Mouse (Mus musculus) embryonic facial prominence, embryonic 14.5 days (tissue): ENCODE results near the gene Atf1. TPM values are rescaled to one million over a fixed set of nuclear protein-coding genes. Genes with fewer than 3 reads are reported as not detected.

ENCODE experiments used
- ATAC-seq: fragments of 200-750 bp; cut with Nextera tagmentation; 2 replicates; pipeline ENCODE4 v1.8.0; 2017; ENCODE audit warnings: low read depth, moderate number of reproducible peaks, moderate TSS enrichment
- DNase-seq: peaks from one replicate; pipeline ENCODE4 v3.0.0-alpha.2; 2015; ENCODE audit warnings: low spot score
- H3K27ac ChIP-seq: fragments of 300-500 bp; sonication (generic); replicated peaks from 2 replicates; pipeline ENCODE4 v1.5.1; 2014; ENCODE audit warnings: low read depth, mild to moderate bottlenecking, low read length, moderate library complexity
- H3K27me3 ChIP-seq: fragments of 300-500 bp; sonication (generic); replicated peaks from 2 replicates; pipeline ENCODE4 v1.6.1; 2014; ENCODE audit warnings: low read length; ENCODE audit not compliant: control insufficient read depth, insufficient read depth
- H3K36me3 ChIP-seq: fragments of 300-500 bp; sonication (generic); 2 replicates; pipeline ENCODE4 v1.6.1; 2014; ENCODE audit warnings: low read length, mixed read lengths; ENCODE audit not compliant: control insufficient read depth, insufficient read depth
- H3K4me1 ChIP-seq: fragments of 300-500 bp; sonication (generic); 2 replicates; pipeline ENCODE4 v1.6.1; 2014; ENCODE audit warnings: antibody characterized with exemption, low read length; ENCODE audit not compliant: control insufficient read depth, insufficient read depth
- H3K4me2 ChIP-seq: fragments of 300-500 bp; sonication (generic); 2 replicates; pipeline ENCODE4 v1.6.1; 2014; ENCODE audit warnings: low read depth, mild to moderate bottlenecking, low read length, moderate library complexity, mixed read lengths
- H3K4me3 ChIP-seq: fragments of 300-500 bp; sonication (generic); 2 replicates; pipeline ENCODE4 v1.5.1; 2014; ENCODE audit warnings: low read depth, mild to moderate bottlenecking, low read length
- H3K9ac ChIP-seq: fragments of 300-500 bp; sonication (generic); 2 replicates; pipeline ENCODE4 v1.6.1; 2014; ENCODE audit warnings: low read depth, mild to moderate bottlenecking, low read length, moderate library complexity, mixed read lengths
- H3K9me3 ChIP-seq: fragments of 300-500 bp; sonication (generic); 2 replicates; pipeline ENCODE4 v1.6.1; 2016; ENCODE audit warnings: low read length; ENCODE audit not compliant: control insufficient read depth
- WGBS: fragments of 180-500 bp; shearing (Covaris S2); extraction: QIAGEN DNeasy Blood & Tissue Kit; methylation state at CpG from one replicate; pipeline ENCODE4 v1.1.7; 2014; 5-methylcytosine and 5-hydroxymethylcytosine counted together
- polyA plus RNA-seq: library from polyadenylated mRNA; unstranded; fragments of >200 nt; fragmentation: Nextera tagmentation; extraction: Ambion mirVana; gene quantifications from 2 replicates; pipeline ENCODE4 v1.2.1, GENCODE M21; 2014

The Atf1 gene
- polyA plus RNA-seq, 1 experiment from 2014 or later: 33.5 TPM

GRCm38 (mm10) chr15:100236952-100237351, 9.3 kb downstream of the Atf1 start:
- 90% methylated on average over 6 of the region's 6 CpGs for WGBS

DNA sequence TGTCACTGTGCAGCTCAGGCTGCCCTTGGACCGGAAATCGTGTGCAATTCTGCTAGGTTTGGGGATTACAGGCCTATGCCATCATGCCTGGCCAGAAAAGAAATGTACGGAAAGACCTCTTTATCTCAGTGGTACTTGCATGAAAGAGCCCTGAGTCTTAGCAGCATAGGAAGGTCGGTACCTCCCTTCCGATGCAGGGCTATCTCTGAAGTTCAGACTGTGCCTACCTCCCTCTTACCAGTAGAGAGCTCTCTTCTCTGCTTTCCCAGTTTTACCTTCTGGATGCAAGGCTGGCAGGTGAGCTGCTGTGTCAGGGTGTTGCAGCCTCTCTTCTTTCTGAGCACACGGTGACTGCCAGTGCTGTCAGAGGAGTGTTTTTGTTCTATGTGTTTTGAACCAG, 14.2 kb downstream of the Atf1 start:
- ATAC-seq: no peak
- no peak for DNase-seq
- Histone ChIP-seq H3K4me3 (no peak overlapping the region), H3K27ac (no peak overlapping the region), H3K4me1 (no peaks in the 10 kb centered on the region), H3K9me3 (no peaks in the 10 kb centered on the region), H3K27me3 (no peaks in the 10 kb centered on the region), H3K4me2 (no peak overlapping the region), H3K36me3 (peaks cover 91% of the 10 kb centered on the region), H3K9ac (no peak overlapping the region)
- WGBS: 97% methylated on average over 6 of the region's 6 CpGs

More at GRCm38 (mm10) chr15:100236952-100237351, 9.3 kb downstream of the Atf1 start:
- peaks cover 81% of the 10 kb centered on the region for H3K36me3 ChIP-seq
- no peak overlapping the region for H3K9ac ChIP-seq
- H3K4me3 ChIP-seq: no peak overlapping the region
- no peaks in the 10 kb centered on the region for H3K27me3 ChIP-seq
- H3K4me1 ChIP-seq: no peaks in the 10 kb centered on the region
- no peaks in the 10 kb centered on the region for H3K9me3 ChIP-seq
- no peak for ATAC-seq
- no peak for DNase-seq
- no peak overlapping the region for H3K27ac ChIP-seq
- H3K4me2 ChIP-seq: no peak overlapping the region

- Histone ChIP-seq H3K36me3 (peaks cover 96% of the 10 kb centered on the region), H3K4me2 (no peak overlapping the region), H3K9me3 (no peaks in the 10 kb centered on the region), H3K27ac (no peak overlapping the region), H3K4me1 (no peaks in the 10 kb centered on the region), H3K9ac (no peak overlapping the region), H3K27me3 (no peaks in the 10 kb centered on the region), H3K4me3 (no peak overlapping the region)
- 95% methylated on average over 7 of the region's 7 CpGs for WGBS
- no peak for DNase-seq
- no peak for ATAC-seq
Measured at GRCm38 (mm10) chr15:100245951-100246350, 18.3 kb downstream of the Atf1 start.

DNA sequence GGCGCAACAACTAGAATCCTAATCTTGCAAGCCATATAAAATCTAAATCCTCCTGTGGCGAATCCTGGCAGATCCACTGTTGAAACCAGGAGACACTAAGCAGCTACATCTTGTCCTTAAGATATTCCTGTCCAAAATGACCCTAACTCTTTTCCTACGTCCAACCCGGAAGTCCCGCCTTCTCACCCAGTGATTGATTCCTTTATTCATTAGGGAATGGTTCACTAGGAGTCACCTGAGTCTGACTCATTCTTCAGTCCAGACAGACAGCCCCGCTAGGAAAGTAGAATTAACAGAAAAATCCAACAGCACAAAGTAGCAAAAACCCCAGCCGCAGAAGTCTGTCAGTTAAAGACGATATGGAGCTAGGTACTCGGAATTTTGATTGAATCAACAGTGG, 19.7 kb downstream of the Atf1 start:
- ATAC-seq: no peak
- Histone ChIP-seq H3K4me3 (no peak overlapping the region), H3K9ac (no peak overlapping the region), H3K4me1 (no peaks in the 10 kb centered on the region), H3K9me3 (no peaks in the 10 kb centered on the region), H3K27ac (no peak overlapping the region), H3K27me3 (no peaks in the 10 kb centered on the region), H3K4me2 (no peak overlapping the region), H3K36me3 (peaks cover 96% of the 10 kb centered on the region)
- WGBS: 94% methylated on average over 9 of the region's 9 CpGs
- DNase-seq: no peak

DNA sequence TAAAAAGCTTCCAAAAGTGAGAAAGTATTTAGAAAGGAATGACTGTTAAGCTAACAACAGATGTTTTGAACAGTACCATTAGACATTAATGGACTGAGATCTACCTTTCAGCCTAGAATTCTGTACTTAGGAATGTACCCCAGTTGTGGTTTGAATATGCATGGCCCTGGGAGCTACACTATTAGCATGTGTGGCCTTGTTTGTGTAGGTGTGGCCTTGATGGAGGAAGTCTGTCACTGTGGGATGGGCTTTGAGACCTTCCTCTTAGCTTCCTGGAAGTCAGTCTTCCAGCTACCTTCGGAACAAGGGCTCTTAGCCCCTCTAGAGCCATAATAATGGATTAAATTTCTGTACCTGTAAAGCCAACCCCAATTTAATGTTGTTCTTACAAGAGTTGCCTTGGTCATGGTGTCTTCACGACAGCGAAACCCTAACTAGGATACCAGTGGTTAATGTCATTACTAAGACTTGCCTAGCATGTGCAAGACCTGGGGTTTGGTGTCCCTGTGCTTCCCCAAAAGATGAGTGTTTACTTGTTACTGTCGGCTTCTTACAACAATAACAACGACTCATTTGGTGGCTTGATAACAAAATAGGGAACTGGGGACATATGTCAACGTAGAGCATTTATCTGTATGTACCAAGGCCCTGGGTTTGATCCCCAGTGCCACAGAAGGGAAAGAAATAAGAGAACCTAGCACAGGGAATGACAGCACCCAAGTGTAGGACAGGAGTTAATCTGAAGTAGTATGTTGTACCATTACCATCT, 21.2 kb downstream of the Atf1 start:
- peaks cover 96% of the 10 kb centered on the region for H3K36me3 ChIP-seq

DNA sequence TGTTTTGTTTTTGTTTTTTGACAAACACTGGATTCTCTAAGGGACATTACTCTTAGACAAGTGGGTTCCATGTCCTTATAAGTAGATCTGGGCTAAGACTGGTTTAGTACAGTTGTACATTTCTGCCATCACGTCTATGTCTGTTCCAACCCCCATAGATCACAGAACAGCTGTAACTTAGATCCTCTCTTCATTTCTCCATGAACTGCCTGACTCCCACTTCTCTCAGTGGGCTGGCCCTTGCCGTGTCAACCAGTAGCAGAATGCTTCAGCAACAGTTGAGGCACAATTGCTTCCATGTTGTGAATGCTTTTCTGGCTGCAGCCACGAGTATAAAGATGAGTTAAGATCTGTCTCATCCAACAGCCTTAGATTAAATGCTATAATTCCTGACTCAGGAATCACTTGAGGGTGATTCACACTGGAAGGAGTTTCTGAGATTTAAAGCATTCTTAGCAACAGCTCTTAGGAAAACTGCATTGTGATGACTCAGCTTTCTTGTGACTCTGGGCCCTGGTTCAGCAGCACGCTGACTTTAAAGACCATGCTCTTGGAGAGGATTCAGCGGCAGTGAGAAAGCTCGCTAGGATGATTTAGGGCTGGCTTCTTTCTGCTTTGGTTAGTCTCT, 23.6 kb downstream of the Atf1 start:
- no peak overlapping the region for H3K27ac ChIP-seq
- H3K27me3 ChIP-seq: no peaks in the 10 kb centered on the region
- no peak overlapping the region for H3K4me2 ChIP-seq
- ATAC-seq: no peak
- H3K9me3 ChIP-seq: no peaks in the 10 kb centered on the region
- H3K4me1 ChIP-seq: no peaks in the 10 kb centered on the region
- H3K36me3 ChIP-seq: peaks cover 98% of the 10 kb centered on the region
- no peak for DNase-seq
- WGBS: 91% methylated on average over 6 of the region's 6 CpGs
- no peak overlapping the region for H3K4me3 ChIP-seq
- H3K9ac ChIP-seq: no peak overlapping the region

More for the DNA sequence above, 21.2 kb downstream of the Atf1 start:
- Histone ChIP-seq H3K27ac (no peak overlapping the region), H3K4me1 (no peaks in the 10 kb centered on the region), H3K27me3 (no peaks in the 10 kb centered on the region), H3K4me3 (no peak overlapping the region), H3K9me3 (no peaks in the 10 kb centered on the region), H3K4me2 (no peak overlapping the region), H3K9ac (no peak overlapping the region)
- no peak for ATAC-seq
- 94% methylated on average over 6 of the region's 6 CpGs for WGBS
- DNase-seq: no peak

GRCm38 (mm10) chr15:100256386-100256785, 28.8 kb downstream of the Atf1 start:
- H3K4me2 ChIP-seq: no peak overlapping the region
- ATAC-seq: no peak
- H3K9me3 ChIP-seq: no peaks in the 10 kb centered on the region
- DNase-seq: no peak
- 81% methylated on average over 6 of the region's 6 CpGs for WGBS
- peaks cover 85% of the 10 kb centered on the region for H3K36me3 ChIP-seq
- no peaks in the 10 kb centered on the region for H3K27me3 ChIP-seq
- no peak overlapping the region for H3K27ac ChIP-seq
- no peaks in the 10 kb centered on the region for H3K4me1 ChIP-seq
- no peak overlapping the region for H3K4me3 ChIP-seq
- no peak overlapping the region for H3K9ac ChIP-seq

- Histone ChIP-seq H3K36me3 (peaks cover 78% of the 10 kb centered on the region), H3K4me2 (no peak overlapping the region), H3K4me3 (no peak overlapping the region), H3K4me1 (no peaks in the 10 kb centered on the region), H3K27ac (no peak overlapping the region), H3K27me3 (no peaks in the 10 kb centered on the region), H3K9me3 (no peaks in the 10 kb centered on the region), H3K9ac (no peak overlapping the region)
- whole genome bisulfite sequencing: 93% methylated on average over 5 of the region's 5 CpGs
- ATAC-seq: no peak
- DNase-seq: no peak
Measured at GRCm38 (mm10) chr15:100257305-100257704, 29.7 kb downstream of the Atf1 start.
